Mouse (Mus musculus): ENCODE data around the gene AW011738. TPM values are rescaled to one million over a fixed set of nuclear protein-coding genes. Genes with fewer than 3 reads are reported as not detected.
A peak's percentile ranks its signal among the peaks of the same experiment; 100 is the strongest.

AW011738 gene
- polyA plus RNA-seq (2016; fragmentation: Nextera tagmentation; extraction: Ambion mirVana) = 2.0 and 3.1 TPM in 2 replicates

GRCm38 (mm10) chr4:156203001-156203412 is at the start of gene AW011738:
Gene AW011738 (plus strand): TSS chr4:156203304.
- H3K27ac ChIP-seq = no peak within 1 kb of the TSS
- ATAC-seq (ENCODE audit: insufficient number of reproducible peaks, insufficient read depth, low FRiP score, low TSS enrichment) = peak; percentile 58; the same call in 1 of the 2 replicates
- H3K4me3 ChIP-seq = peak within 1 kb of the TSS; percentile 48
- peaks cover 25% of the 10 kb centered on the region for H3K27me3 ChIP-seq
- under 1% methylated on average over 39 of the region's 39 CpGs for WGBS
- H3K9me3 ChIP-seq = no peaks in the 10 kb centered on the region
- peak within 1 kb of the TSS; percentile 95 for H3K4me2 ChIP-seq (replicated peaks)
- H3K36me3 ChIP-seq = no peaks in the 10 kb centered on the region
- peak within 1 kb of the TSS; percentile 54 for H3K9ac ChIP-seq
- H3K4me1 ChIP-seq = peaks cover 13% of the 10 kb centered on the region

GRCm38 (mm10) chr4:156154771-156155170 is 48.3 kb upstream of the AW011738 start:
- H3K27me3 ChIP-seq = no peaks in the 10 kb centered on the region
- no peak overlapping the region for H3K4me3 ChIP-seq
- 95% methylated on average over 3 of the region's 3 CpGs for WGBS
- no peaks in the 10 kb centered on the region for H3K4me1 ChIP-seq
- H3K36me3 ChIP-seq = no peaks in the 10 kb centered on the region
- ATAC-seq (ENCODE audit: insufficient number of reproducible peaks, insufficient read depth, low FRiP score, low TSS enrichment) = no peak
- peaks cover 7% of the 10 kb centered on the region; the same call in 1 of the 2 replicates for H3K9me3 ChIP-seq
- H3K4me2 ChIP-seq (replicated peaks) = no peak overlapping the region
- H3K27ac ChIP-seq = no peak overlapping the region
- no peak overlapping the region for H3K9ac ChIP-seq

- no peak for ATAC-seq (ENCODE audit: insufficient number of reproducible peaks, insufficient read depth, low FRiP score, low TSS enrichment)
- Histone ChIP-seq H3K9me3 (peaks cover 8% of the 10 kb centered on the region; the same call in 1 of the 2 replicates), H3K4me1 (no peaks in the 10 kb centered on the region), H3K9ac (no peak overlapping the region), H3K4me3 (no peak overlapping the region), H3K27ac (no peak overlapping the region), H3K4me2 (replicated peaks) (no peak overlapping the region), H3K27me3 (no peaks in the 10 kb centered on the region), H3K36me3 (peaks cover 98% of the 10 kb centered on the region)
- 90% methylated on average over 9 of the region's 9 CpGs for WGBS
Measured at GRCm38 (mm10) chr4:156166477-156166876, 36.6 kb upstream of the AW011738 start.

DNA sequence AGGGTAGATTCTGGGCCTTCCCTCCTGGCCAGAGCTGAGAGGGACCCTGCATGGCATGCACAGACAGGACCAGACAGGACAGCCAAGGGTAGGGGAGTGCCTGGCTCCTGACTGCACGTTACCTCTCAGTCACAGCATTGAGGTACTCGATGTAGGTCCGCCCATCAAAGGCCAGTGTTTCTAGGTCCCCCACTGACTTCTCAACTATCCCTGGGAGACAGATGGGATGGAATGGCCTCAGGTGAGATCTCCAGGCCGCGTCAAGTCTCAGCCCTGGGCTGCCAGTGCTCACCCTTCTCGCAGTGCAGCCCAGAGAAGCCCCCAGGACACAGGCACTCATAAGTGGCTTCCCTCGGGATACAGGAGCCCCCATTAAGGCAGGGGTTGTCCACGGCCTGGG is 34.5 kb upstream of the AW011738 start:
- Histone ChIP-seq H3K27me3 (no peaks in the 10 kb centered on the region), H3K4me2 (replicated peaks) (no peak overlapping the region), H3K36me3 (peaks cover 100% of the 10 kb centered on the region), H3K4me1 (no peaks in the 10 kb centered on the region), H3K9ac (no peak overlapping the region), H3K27ac (no peak overlapping the region), H3K9me3 (peaks cover under 1% of the 10 kb centered on the region; the same call in 1 of the 2 replicates), H3K4me3 (no peak overlapping the region)
- WGBS = 89% methylated on average over 8 of the region's 8 CpGs
- ATAC-seq (ENCODE audit: insufficient number of reproducible peaks, insufficient read depth, low FRiP score, low TSS enrichment) = no peak

- H3K27me3 ChIP-seq = no peaks in the 10 kb centered on the region
- no peaks in the 10 kb centered on the region for H3K4me1 ChIP-seq
- peaks cover 100% of the 10 kb centered on the region for H3K36me3 ChIP-seq
- H3K9ac ChIP-seq = no peak overlapping the region
- ATAC-seq (ENCODE audit: insufficient number of reproducible peaks, insufficient read depth, low FRiP score, low TSS enrichment) = no peak
- no peak overlapping the region for H3K27ac ChIP-seq
- WGBS = 94% methylated on average over 10 of the region's 10 CpGs
- H3K4me3 ChIP-seq = no peak overlapping the region
- no peak overlapping the region for H3K4me2 ChIP-seq (replicated peaks)
- H3K9me3 ChIP-seq = no peaks in the 10 kb centered on the region
Measured at GRCm38 (mm10) chr4:156169129-156169528, 34.0 kb upstream of the AW011738 start.

GRCm38 (mm10) chr4:156171828-156172227 is 31.3 kb upstream of the AW011738 start:
- no peak for ATAC-seq (ENCODE audit: insufficient number of reproducible peaks, insufficient read depth, low FRiP score, low TSS enrichment)
- Histone ChIP-seq H3K9ac (no peak overlapping the region), H3K4me2 (replicated peaks) (no peak overlapping the region), H3K4me3 (no peak overlapping the region), H3K36me3 (peaks cover 99% of the 10 kb centered on the region), H3K9me3 (no peaks in the 10 kb centered on the region), H3K4me1 (no peaks in the 10 kb centered on the region), H3K27me3 (no peaks in the 10 kb centered on the region), H3K27ac (no peak overlapping the region)
- 95% methylated on average over 11 of the region's 11 CpGs for WGBS

- Histone ChIP-seq H3K36me3 (peaks cover 81% of the 10 kb centered on the region), H3K27ac (no peak overlapping the region)
Measured at GRCm38 (mm10) chr4:156177630-156178029, 25.5 kb upstream of the AW011738 start.

GRCm38 (mm10) chr4:156183747-156184146 is 19.4 kb upstream of the AW011738 start:
- no peak overlapping the region for H3K27ac ChIP-seq
- WGBS = 77% methylated on average over 5 of the region's 5 CpGs
- no peaks in the 10 kb centered on the region for H3K27me3 ChIP-seq
- H3K4me3 ChIP-seq = no peak overlapping the region
- H3K9me3 ChIP-seq = no peaks in the 10 kb centered on the region
- peaks cover 43% of the 10 kb centered on the region for H3K4me1 ChIP-seq
- ATAC-seq (ENCODE audit: insufficient number of reproducible peaks, insufficient read depth, low FRiP score, low TSS enrichment) = no peak
- peaks cover 37% of the 10 kb centered on the region for H3K36me3 ChIP-seq
- H3K9ac ChIP-seq = no peak overlapping the region
- peak overlapping the region; percentile 6; the same call in 1 of the 2 replicates for H3K4me2 ChIP-seq (replicated peaks)

More at GRCm38 (mm10) chr4:156177630-156178029, 25.5 kb upstream of the AW011738 start:
- no peak for ATAC-seq (ENCODE audit: insufficient number of reproducible peaks, insufficient read depth, low FRiP score, low TSS enrichment)
- Histone ChIP-seq H3K4me3 (no peak overlapping the region), H3K4me1 (no peaks in the 10 kb centered on the region), H3K4me2 (replicated peaks) (no peak overlapping the region), H3K9me3 (no peaks in the 10 kb centered on the region), H3K9ac (no peak overlapping the region), H3K27me3 (no peaks in the 10 kb centered on the region)
- WGBS = 95% methylated on average over 9 of the region's 9 CpGs

- Histone ChIP-seq H3K4me3 (no peak overlapping the region), H3K27me3 (no peaks in the 10 kb centered on the region), H3K27ac (no peak overlapping the region), H3K4me2 (replicated peaks) (peak overlapping the region; percentile 54), H3K9ac (no peak overlapping the region), H3K9me3 (no peaks in the 10 kb centered on the region), H3K4me1 (peaks cover 50% of the 10 kb centered on the region), H3K36me3 (peaks cover 34% of the 10 kb centered on the region)
- no peak for ATAC-seq (ENCODE audit: insufficient number of reproducible peaks, insufficient read depth, low FRiP score, low TSS enrichment)
- 87% methylated on average over 7 of the region's 7 CpGs for WGBS
Measured at GRCm38 (mm10) chr4:156184291-156184954, 18.7 kb upstream of the AW011738 start.

- H3K4me2 ChIP-seq (replicated peaks) = peak overlapping the region; percentile 54
- peaks cover 61% of the 10 kb centered on the region for H3K4me1 ChIP-seq
- H3K4me3 ChIP-seq = peak overlapping the region; percentile 35
- H3K27ac ChIP-seq = peak overlapping the region; percentile 87
- WGBS = 78% methylated on average over 13 of the region's 13 CpGs
- peaks cover 35% of the 10 kb centered on the region for H3K36me3 ChIP-seq
- ATAC-seq (ENCODE audit: insufficient number of reproducible peaks, insufficient read depth, low FRiP score, low TSS enrichment) = no peak
- H3K9me3 ChIP-seq = no peaks in the 10 kb centered on the region
- H3K27me3 ChIP-seq = no peaks in the 10 kb centered on the region
- peak overlapping the region; percentile 61 for H3K9ac ChIP-seq
Measured at GRCm38 (mm10) chr4:156185456-156185949, 17.6 kb upstream of the AW011738 start.

DNA sequence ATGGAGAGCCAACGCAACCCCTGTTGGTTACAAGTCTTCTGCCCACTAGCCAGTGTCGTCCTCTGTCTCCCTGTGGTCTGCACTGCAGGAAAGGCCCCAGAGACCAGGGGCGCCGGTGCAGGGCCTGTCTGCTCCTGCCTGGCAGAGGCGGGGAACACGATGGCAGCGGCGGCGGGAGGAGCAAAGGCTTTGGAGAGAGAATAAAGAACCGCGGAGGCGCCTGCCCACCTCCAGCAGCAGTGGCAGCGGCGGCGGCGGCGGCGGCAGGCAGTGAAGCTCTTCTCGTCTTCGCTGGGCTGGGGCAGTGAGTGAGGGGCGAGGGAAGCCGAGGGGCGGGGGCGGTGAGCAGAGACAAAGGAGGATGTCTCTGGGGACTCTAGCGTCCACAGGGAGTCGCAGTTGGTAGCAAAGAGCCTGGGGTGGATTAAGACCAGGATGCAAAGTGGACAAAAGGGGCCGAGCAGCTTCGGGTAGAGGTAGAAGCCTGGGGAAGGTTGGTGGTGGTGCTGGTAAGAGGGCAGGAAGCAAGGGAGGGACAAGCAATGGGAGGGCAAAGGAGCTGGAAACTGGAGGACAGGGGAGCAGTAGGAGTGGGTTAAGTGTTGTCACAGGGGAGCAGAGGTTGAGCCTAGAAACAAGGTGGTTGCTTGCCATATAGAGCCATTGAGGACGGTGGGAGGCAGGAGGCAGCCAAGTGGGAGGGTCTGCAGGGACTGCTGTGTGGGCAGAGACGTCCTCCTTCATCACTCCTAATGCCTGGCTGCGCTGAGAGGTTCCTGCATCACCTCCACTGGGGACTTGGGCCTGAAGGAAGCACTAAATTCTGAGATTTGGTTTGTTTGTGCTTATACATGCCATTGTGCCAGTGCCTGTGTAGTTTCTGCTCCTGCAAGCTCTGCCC is 16.9 kb upstream of the AW011738 start:
- H3K4me1 ChIP-seq = peaks cover 61% of the 10 kb centered on the region
- peaks cover 37% of the 10 kb centered on the region for H3K36me3 ChIP-seq
- peak overlapping the region; percentile 87 for H3K27ac ChIP-seq
- H3K4me3 ChIP-seq = peak overlapping the region; percentile 35
- ATAC-seq (ENCODE audit: insufficient number of reproducible peaks, insufficient read depth, low FRiP score, low TSS enrichment) = no peak
- peak overlapping the region; percentile 54 for H3K4me2 ChIP-seq (replicated peaks)
- H3K9me3 ChIP-seq = no peaks in the 10 kb centered on the region
- H3K27me3 ChIP-seq = no peaks in the 10 kb centered on the region
- H3K9ac ChIP-seq = peak overlapping the region; percentile 61
- WGBS = 5% methylated on average over 31 of the region's 31 CpGs

Data from embryonic facial prominence, embryonic 12.5 days (tissue).